Mouse (Mus musculus) T-cell, adult 2 months (primary cell): ENCODE results near the gene Sec14l2.

Experiments used
- DNase-seq: peaks from one replicate; pipeline ENCODE4 v3.0.0; 2022; ENCODE audit warnings: low spot score

Sec14l2 gene

DNA sequence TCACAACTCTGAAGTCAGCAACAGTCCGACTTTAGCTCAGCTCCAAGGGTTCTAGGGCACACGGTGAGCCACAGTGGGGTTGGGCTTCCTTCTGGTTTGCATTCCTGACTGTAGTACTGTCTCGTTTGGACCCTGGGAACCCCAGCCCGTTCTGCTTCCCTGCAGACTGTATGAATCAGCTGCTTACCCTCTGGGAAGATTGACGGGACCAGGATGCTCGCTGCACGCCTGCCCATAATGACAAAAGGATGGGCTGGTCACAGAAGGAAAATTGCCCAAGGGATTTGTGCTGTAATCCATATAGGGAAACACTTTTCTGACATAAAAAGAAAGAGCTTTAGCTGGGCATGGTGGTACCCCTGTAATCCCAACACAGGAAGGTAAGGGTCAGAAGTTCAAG, 24.4 kb downstream of the Sec14l2 start:
- no peak for DNase-seq

DNA sequence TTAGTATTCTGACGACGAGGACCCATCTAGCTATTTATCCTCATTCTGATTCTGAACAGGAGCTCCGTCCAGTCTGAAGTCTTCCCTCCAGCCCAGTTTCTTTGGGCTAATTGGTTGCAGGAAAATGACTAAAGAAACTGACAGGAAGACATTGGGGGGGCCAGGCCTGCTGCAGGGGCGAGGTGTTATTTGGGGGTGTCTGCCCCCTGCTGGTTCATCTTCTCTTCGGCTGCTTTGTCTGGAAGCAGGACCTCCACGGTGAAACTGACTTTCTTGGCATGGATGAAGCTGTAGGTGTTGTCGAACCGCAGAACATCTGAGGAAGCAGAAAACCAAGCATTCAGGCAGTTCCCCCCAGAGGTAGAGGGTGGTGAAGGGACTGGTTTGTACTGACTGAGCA, 25.1 kb downstream of the Sec14l2 start:
- DNase-seq: no peak

GRCm38 (mm10) chr11:4097091-4097621, 26.1 kb downstream of the Sec14l2 start:
- no peak for DNase-seq

DNA sequence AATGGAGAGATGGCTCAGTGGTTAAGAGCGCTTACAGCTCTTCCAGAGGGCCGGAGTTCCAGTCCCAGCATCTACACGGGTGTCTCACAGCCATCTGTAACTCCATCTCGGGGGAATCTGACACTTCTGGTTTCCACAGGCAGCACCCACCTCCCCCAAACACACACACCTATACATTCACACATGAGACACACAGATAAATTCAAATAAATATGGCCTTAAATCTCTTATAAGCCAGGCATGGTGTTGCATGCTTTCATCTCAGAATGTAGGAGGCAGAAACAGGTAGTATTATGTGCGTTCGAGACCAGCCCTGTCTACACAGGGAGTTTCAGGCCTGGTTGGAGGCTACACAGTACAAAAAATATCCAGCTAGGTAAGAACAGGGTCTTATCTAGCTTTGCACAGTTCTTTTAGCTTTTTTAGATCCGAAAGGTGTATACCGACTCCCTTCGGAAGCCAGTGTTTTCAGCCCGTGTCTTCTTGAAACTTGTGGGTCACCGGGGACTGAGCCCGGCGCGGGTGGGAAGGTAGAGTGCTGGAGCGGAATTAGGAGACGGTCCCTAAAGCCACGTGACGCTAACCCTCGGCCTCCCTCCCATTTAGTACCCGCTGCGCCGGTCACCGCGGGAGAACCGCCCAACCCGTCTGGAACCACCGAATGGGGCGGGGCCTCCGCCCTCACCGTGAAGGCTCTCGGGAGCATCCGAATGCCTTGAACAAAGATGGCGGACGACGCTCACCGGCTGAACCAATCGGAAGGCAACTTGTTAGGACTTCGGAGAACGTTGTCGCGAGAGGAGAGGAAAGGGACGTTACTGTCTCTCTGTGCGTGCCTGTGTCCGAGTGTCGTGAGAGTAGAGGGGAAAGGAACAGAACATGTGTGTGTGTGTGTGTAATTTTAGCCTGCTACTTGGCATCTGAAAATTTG, 26.9 kb downstream of the Sec14l2 start:
- peak; percentile 92 for DNase-seq

GRCm38 (mm10) chr11:4095171-4096053, 27.8 kb downstream of the Sec14l2 start, which contains the start of gene Mtfp1:
Gene Mtfp1, minus strand, starts transcription at chr11:4095445.
- peak; percentile 51 for DNase-seq

GRCm38 (mm10) chr11:4094378-4095170, 28.6 kb downstream of the Sec14l2 start:
- DNase-seq: peak; percentile 78

- DNase-seq: no peak
These were observed 29.5 kb downstream of the Sec14l2 start for GRCm38 (mm10) chr11:4093459-4094377.

- DNase-seq: no peak
These were observed 35.9 kb downstream of the Sec14l2 start for GRCm38 (mm10) chr11:4087267-4087666.

- DNase-seq: no peak
These were observed 37.0 kb downstream of the Sec14l2 start for GRCm38 (mm10) chr11:4086246-4086645.

- peak; percentile 37 for DNase-seq
These were observed 39.7 kb downstream of the Sec14l2 start for GRCm38 (mm10) chr11:4083316-4084078.

DNA sequence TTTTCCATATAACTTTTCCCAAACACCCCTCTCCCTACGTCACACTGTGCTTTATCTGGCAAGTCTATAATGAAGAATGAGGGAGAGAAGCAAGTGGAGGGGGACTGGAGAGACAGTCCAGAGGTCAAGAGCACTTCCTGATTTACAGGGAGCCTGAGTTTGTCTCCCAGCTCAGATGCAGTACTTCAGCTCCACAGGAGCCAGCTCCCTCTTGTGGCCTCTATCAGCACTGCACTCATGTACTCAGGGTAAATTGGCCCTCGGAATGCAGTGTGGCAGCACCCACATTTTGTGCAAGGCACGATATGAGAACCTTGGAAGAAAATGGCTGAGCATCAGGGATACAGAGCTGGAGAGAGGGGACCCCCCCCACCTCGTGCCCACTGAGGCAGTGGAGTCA, 43.0 kb downstream of the Sec14l2 start:
- DNase-seq: peak; percentile 33

- no peak for DNase-seq
These were observed 44.8 kb downstream of the Sec14l2 start for GRCm38 (mm10) chr11:4078267-4078933.

- no peak for DNase-seq
These were observed 46.6 kb downstream of the Sec14l2 start for GRCm38 (mm10) chr11:4076633-4077032.

- no peak for DNase-seq
These were observed 53.6 kb downstream of the Sec14l2 start for GRCm38 (mm10) chr11:4069664-4070063.

DNA sequence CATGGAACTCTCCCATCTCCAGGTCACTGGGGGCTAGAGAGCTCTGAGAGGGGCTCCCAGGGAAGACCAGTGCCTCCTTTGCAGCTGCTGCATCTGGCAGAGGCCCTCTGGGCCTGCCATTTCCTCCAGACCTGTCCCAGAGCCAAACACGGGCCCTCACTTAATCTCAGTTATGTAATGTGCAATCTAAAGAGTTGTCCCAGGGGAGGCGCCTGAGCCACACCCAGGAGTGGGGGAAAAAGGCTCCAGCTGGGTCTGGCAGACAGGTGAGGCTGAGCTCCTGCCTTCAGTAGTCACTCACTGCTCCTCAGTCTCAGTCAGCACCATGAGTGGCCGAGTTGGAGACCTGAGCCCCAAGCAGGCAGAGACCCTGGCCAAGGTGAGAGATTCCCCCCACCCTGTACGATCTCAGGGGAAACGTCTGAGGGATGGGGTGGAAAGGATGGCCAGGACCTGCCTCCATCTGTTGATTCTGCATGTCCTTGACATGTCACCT, 58.5 kb downstream of the Sec14l2 start, which contains the start of gene Sec14l3:
Gene Sec14l3 (plus strand): TSS at position 215 of the 496 bp plus-strand sequence.
- DNase-seq: no peak

GRCm38 (mm10) chr11:4062981-4063380, 60.2 kb downstream of the Sec14l2 start:
- DNase-seq: no peak

DNA sequence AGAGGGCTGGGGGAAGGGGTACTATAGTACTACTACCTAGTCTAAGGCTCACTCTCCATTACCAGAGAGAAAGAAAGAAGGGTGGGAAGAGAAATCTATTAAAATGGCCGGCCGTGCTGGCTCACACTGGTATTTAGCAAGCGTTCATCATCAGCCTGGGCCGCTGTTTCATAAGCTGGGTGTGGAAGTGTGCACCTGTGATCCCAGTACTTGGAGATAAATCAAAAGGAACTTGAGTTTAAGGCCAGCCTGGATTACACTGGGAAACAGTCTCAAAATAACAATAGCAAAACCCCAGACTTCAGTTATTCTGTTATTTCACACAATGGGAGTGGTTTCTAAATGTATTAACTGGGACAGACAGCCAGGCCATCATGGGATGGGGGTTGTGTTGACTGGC, 60.7 kb downstream of the Sec14l2 start:
- no peak for DNase-seq

- no peak for DNase-seq
These were observed 62.2 kb downstream of the Sec14l2 start for GRCm38 (mm10) chr11:4060866-4061575.
